Mouse (Mus musculus) limb, embryonic 11.5 days (tissue): Measurements from ENCODE around the gene Cacna2d1. TPM values are rescaled to one million over a fixed set of nuclear protein-coding genes. Genes with fewer than 3 reads are reported as not detected.

Source experiments
- ATAC-seq: fragments of 200-750 bp; cut with Nextera tagmentation; 2 replicates; pipeline ENCODE4 v1.8.0; 2017; ENCODE audit warnings: low read depth; ENCODE audit not compliant: insufficient number of reproducible peaks, low FRiP score, low TSS enrichment
- DNase-seq: peaks from one replicate; pipeline ENCODE4 v3.0.0-alpha.2; 2015; ENCODE audit warnings: low spot score
- H3K27ac ChIP-seq: fragments of 300-500 bp; sonication (generic); replicated peaks from 2 replicates; pipeline ENCODE4 v1.5.1; 2014; ENCODE audit warnings: low read depth, mild to moderate bottlenecking, low read length
- H3K27me3 ChIP-seq: fragments of 300-500 bp; sonication (generic); 2 replicates; pipeline ENCODE4 v1.6.1; 2014; ENCODE audit warnings: mild to moderate bottlenecking, low read length, mixed read lengths; ENCODE audit not compliant: control insufficient read depth, insufficient read depth
- H3K36me3 ChIP-seq: fragments of 300-500 bp; sonication (generic); 2 replicates; pipeline ENCODE4 v1.6.1; 2014; ENCODE audit warnings: mild to moderate bottlenecking, low read length, moderate library complexity, mixed read lengths; ENCODE audit not compliant: control insufficient read depth, insufficient read depth
- H3K4me1 ChIP-seq: fragments of 300-500 bp; sonication (generic); 2 replicates; pipeline ENCODE4 v1.6.1; 2014; ENCODE audit warnings: low read length, mixed read lengths; ENCODE audit not compliant: control insufficient read depth, insufficient read depth
- H3K4me2 ChIP-seq: fragments of 300-500 bp; sonication (generic); 2 replicates; pipeline ENCODE4 v1.6.1; 2014; ENCODE audit warnings: low read depth, mild to moderate bottlenecking, moderate library complexity; ENCODE audit not compliant: severe bottlenecking
- H3K4me3 ChIP-seq: fragments of 300-500 bp; sonication (generic); 2 replicates; pipeline ENCODE4 v1.5.1; 2014; ENCODE audit warnings: low read depth, low read length
- H3K9ac ChIP-seq: fragments of 300-500 bp; sonication (generic); 2 replicates; pipeline ENCODE4 v1.6.1; 2014; ENCODE audit warnings: mild to moderate bottlenecking, low read length
- H3K9me3 ChIP-seq: fragments of 300-500 bp; sonication (generic); 2 replicates; pipeline ENCODE4 v1.6.1; 2016; ENCODE audit warnings: low read length; ENCODE audit not compliant: control insufficient read depth
- WGBS: fragments of 180-500 bp; shearing (Covaris S2); extraction: QIAGEN DNeasy Blood & Tissue Kit; methylation state at CpG from one replicate; pipeline ENCODE4 v1.1.7; 2014; 5-methylcytosine and 5-hydroxymethylcytosine counted together
- polyA plus RNA-seq: library from polyadenylated mRNA; unstranded; fragments of >200 nt; fragmentation: Nextera tagmentation; extraction: Ambion mirVana; gene quantifications from 2 replicates; pipeline ENCODE4 v1.2.1, GENCODE M21; 2014

Gene Cacna2d1
- polyA plus RNA-seq, 1 experiment from 2014 or later: 9.5 TPM

DNA sequence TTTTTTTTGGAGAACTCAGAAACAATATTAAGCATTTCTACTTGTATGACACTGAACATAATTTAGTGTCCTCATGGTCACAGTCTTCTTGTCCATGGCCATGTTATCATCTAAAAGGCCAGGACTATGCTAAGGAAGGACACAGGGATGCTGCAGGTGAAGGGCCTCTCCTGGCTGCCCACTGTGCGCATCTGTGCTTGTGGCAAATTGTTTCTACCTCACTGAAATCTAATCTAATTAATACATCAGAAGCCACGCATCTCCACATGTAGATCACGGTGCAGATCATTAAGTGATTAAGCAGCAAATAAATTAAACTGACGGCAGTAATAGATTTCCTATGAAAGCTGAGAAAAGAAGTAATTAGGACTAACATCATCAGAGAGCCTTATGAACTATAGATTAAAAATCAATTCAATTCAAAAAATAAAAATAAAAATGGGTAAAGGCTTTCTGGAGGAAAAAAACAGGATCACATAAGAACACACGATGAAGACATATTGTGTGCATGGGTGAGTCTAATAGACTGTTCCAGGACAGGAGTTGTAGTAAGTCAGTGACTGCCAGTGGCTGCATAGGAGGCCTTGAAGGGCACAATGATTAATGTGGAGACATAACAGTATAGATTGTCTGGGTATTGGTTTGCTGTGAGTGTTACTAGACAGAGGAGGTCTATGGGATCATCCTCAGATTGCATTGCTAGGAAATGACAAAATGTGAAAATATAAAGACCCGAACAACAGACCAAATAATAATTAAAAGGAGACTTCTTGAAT, 318.4 kb downstream of the Cacna2d1 start:
- no peaks in the 10 kb centered on the region for H3K9me3 ChIP-seq
- no peak overlapping the region for H3K27ac ChIP-seq
- H3K4me1 ChIP-seq: no peaks in the 10 kb centered on the region
- ATAC-seq (no peak), DNase-seq (no peak)
- no peak overlapping the region for H3K4me3 ChIP-seq
- H3K9ac ChIP-seq: no peak overlapping the region
- no peaks in the 10 kb centered on the region for H3K27me3 ChIP-seq
- WGBS: 82% methylated on average over 6 of the region's 6 CpGs
- H3K4me2 ChIP-seq: no peak overlapping the region
- H3K36me3 ChIP-seq: no peaks in the 10 kb centered on the region

DNA sequence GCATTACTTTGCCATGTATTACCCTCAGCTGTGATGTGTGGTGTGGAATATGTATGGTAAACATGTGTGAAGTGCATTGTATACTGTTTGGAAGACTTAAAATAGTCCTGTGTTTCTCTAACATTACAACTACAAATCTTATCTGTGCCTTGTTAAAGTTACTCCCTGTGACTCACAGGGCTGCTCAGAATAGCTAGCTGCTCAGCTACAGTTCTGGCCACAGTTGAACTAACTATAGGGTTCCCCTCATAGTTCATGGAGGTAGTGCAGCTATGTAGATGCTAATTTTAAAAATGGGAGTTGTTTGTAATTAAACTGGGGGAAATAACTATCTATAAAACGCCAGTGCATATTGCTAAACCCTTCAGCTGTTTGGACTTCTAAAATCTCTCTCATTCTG, 319.3 kb downstream of the Cacna2d1 start:
- Histone ChIP-seq H3K27me3 (no peaks in the 10 kb centered on the region), H3K9me3 (no peaks in the 10 kb centered on the region), H3K4me3 (no peak overlapping the region), H3K27ac (no peak overlapping the region), H3K36me3 (no peaks in the 10 kb centered on the region), H3K4me2 (no peak overlapping the region), H3K4me1 (no peaks in the 10 kb centered on the region), H3K9ac (no peak overlapping the region)
- ATAC-seq (no peak), DNase-seq (no peak)
- WGBS: 81% methylated on average over 1 of the region's 1 CpGs

DNA sequence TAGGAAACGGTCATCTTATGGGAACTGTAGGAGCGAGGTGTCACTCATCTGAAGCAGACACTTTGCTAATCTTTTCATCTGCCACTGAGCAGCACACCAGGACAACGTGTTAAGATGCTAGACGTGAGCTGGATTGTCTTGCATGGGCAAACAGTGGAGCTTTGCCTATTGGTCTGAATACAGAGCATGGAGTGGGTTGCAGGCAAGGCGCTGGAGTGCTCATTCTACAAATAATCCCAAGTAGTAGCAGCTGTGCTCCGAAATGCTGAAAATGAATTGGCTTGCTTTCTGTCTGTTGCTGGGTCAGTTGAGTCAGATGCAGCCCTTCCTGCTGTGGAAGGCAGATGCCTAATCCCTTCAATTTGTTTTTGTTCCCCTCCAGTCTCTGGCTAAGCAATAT, 330.9 kb downstream of the Cacna2d1 start:
- H3K4me3 ChIP-seq: no peak overlapping the region
- H3K4me2 ChIP-seq: no peak overlapping the region
- no peaks in the 10 kb centered on the region for H3K9me3 ChIP-seq
- no peak for DNase-seq
- 79% methylated on average over 6 of the region's 6 CpGs for WGBS
- no peak overlapping the region for H3K27ac ChIP-seq
- no peak overlapping the region for H3K9ac ChIP-seq
- H3K4me1 ChIP-seq: no peaks in the 10 kb centered on the region
- ATAC-seq: no peak
- H3K27me3 ChIP-seq: no peaks in the 10 kb centered on the region
- no peaks in the 10 kb centered on the region for H3K36me3 ChIP-seq

DNA sequence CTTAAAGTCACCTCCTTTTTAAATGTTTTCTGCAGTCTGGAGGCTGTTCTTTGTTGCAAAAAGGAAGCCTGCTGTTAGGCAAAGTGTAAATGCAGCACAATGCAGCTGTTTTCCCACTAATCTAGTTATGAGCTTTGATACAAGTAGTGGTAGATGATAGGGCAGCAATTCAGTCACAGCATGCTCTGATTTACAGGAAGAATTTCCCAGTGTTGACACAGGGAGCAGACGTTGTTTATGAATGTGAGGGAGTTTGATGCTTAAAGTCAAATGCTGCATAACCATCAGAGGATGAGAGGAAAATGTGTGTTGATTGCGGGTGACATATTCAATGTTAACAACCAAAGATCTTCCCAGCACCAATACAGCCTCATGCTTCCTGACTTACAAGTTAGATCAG, 342.6 kb downstream of the Cacna2d1 start:
- Histone ChIP-seq H3K9me3 (no peaks in the 10 kb centered on the region), H3K4me1 (no peaks in the 10 kb centered on the region), H3K9ac (no peak overlapping the region), H3K4me2 (no peak overlapping the region), H3K4me3 (no peak overlapping the region), H3K27ac (no peak overlapping the region), H3K27me3 (no peaks in the 10 kb centered on the region), H3K36me3 (no peaks in the 10 kb centered on the region)
- no peak for ATAC-seq
- WGBS: 84% methylated on average over 2 of the region's 2 CpGs
- no peak for DNase-seq

DNA sequence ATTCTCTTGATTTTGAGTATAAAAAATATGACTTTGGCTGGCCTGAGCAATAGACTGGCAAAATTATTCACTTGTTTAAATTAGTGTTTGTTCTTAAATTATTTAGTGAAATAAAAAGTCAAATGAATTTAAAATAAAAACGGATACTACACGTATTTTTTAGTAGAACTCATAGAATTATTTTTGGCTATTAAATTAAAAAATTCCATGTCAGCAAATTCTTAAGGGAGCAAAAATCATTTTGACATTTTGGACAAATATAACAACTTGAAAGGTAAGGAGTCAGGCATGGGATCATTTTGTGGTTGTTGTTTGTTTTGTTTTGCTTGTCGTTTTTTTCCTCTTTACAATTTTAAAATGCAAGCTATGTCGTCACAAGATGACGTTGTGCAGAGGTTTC, 346.7 kb downstream of the Cacna2d1 start:
- no peak overlapping the region for H3K9ac ChIP-seq
- no peak for ATAC-seq
- WGBS: 80% methylated on average over 5 of the region's 5 CpGs

DNA sequence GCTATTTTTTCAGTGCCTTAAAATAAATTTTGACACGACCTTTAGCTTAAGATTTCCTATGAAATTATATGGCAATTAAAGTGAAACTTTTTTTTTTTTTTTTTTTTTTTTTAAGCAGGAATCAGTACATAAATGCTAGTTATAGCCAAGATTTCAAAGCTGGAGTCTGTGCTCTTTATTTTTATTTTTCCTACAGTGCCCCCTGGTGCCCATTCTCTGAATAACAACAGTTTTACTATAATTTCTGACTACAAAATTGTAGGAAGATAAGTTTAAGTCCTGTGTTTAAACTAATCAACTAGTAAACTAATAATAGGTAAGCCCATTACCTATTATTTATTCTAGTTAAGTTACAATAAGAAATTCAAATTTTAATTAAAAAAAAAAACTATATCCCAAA, 358.7 kb downstream of the Cacna2d1 start:
- Histone ChIP-seq H3K9me3 (no peaks in the 10 kb centered on the region), H3K4me3 (no peak overlapping the region), H3K4me1 (no peaks in the 10 kb centered on the region), H3K4me2 (no peak overlapping the region), H3K36me3 (no peaks in the 10 kb centered on the region), H3K9ac (no peak overlapping the region), H3K27ac (no peak overlapping the region), H3K27me3 (no peaks in the 10 kb centered on the region)
- DNase-seq (peak; percentile 43), ATAC-seq (no peak)
- WGBS: 21% methylated on average over 1 of the region's 1 CpGs

More for the DNA sequence above, 346.7 kb downstream of the Cacna2d1 start:
- Histone ChIP-seq H3K27me3 (no peaks in the 10 kb centered on the region), H3K4me2 (no peak overlapping the region), H3K4me1 (no peaks in the 10 kb centered on the region), H3K27ac (no peak overlapping the region), H3K9me3 (no peaks in the 10 kb centered on the region), H3K36me3 (no peaks in the 10 kb centered on the region), H3K4me3 (no peak overlapping the region)
- no peak for DNase-seq

DNA sequence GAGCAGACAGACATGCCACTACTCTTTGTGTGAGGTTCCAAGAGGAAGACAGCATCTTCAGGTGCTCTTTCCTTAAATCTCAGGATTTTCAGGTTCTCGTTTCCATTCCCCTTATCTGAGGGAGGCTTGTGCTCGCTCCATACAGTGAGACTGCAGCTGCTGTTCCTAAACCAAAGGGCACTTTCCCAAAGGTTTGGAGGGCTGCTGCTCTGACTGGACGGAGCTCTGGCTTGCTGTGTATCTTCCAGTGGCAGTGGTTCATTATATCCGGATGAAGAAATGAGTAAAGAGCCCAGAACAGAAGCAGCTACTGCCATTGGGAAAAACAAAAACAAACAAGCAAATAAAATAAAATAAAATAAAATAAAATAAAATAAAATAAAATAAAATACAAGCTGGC, 359.3 kb downstream of the Cacna2d1 start:
- H3K4me3 ChIP-seq: no peak overlapping the region
- no peak overlapping the region for H3K27ac ChIP-seq
- H3K9me3 ChIP-seq: no peaks in the 10 kb centered on the region
- no peak overlapping the region for H3K4me2 ChIP-seq
- H3K27me3 ChIP-seq: no peaks in the 10 kb centered on the region
- ATAC-seq (no peak), DNase-seq (no peak)
- 77% methylated on average over 4 of the region's 4 CpGs for WGBS
- H3K4me1 ChIP-seq: no peaks in the 10 kb centered on the region
- no peaks in the 10 kb centered on the region for H3K36me3 ChIP-seq
- H3K9ac ChIP-seq: no peak overlapping the region

DNA sequence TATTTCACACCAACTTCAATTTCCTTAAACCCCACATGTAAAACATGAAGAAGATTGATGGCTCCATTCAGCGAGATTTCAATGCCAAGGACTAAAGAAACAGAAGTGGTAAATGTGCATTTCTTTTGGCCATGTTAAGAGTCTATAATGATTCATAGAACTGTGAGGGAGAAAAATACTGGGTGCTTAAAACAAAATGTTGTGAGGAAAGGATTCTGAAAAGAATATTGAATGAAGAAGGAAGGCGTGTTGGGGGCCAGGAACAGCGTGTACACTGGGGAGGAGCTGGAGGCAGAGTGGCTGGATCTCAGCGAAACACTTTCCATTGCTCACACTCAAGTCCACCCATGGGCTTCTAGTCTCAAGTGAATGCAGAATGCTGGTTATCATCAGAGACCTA, 360.2 kb downstream of the Cacna2d1 start:
- WGBS: 81% methylated on average over 4 of the region's 4 CpGs
- ATAC-seq (no peak), DNase-seq (no peak)
- Histone ChIP-seq H3K9ac (no peak overlapping the region), H3K9me3 (no peaks in the 10 kb centered on the region), H3K27me3 (no peaks in the 10 kb centered on the region), H3K4me1 (no peaks in the 10 kb centered on the region), H3K27ac (no peak overlapping the region), H3K4me2 (no peak overlapping the region), H3K4me3 (no peak overlapping the region), H3K36me3 (no peaks in the 10 kb centered on the region)
